Mouse (Mus musculus) embryonic stem cell, embryonic (primary cell): Measurements from ENCODE around the gene Smarca2.

ENCODE experiments used
- CTCF ChIA-PET, 4 experiments: fragments of 300-600 bp in 2 of 4; fragments of 350-600 bp in 2 of 4; sonication (Branson Sonifier 250); formaldehyde crosslinking; loops; one replicate each; lab custom pipeline; 2022; ENCODE audit warnings: inconsistent platforms in 2 of 4; lab: Charles Lee
- POLR2A ChIA-PET, 4 experiments: fragments of 300-600 bp in 2 of 4; fragments of 350-600 bp in 2 of 4; sonication (Branson Sonifier 250); formaldehyde crosslinking; loops; one replicate each; lab custom pipeline; 2022; ENCODE audit warnings: antibody characterized with exemption in 4 of 4, inconsistent platforms in 1 of 4; lab: Charles Lee

Gene Smarca2

GRCm38 (mm10) chr19:26755991-26756390 lies 151.1 kb downstream of the Smarca2 start:
- ChIA-PET POLR2A (interaction anchor here in 1 of 4 experiments (0.6 kb wide), 1 partner anchor 474 kb away, joined by 4 read pairs; no protein-coding TSS in a partner anchor), CTCF (interaction anchor here in 1 of 4 experiments (0.6 kb wide), 1 partner anchor 8 kb away, joined by 3 read pairs; no protein-coding TSS in a partner anchor)

GRCm38 (mm10) chr19:26756399-26756798 lies 151.5 kb downstream of the Smarca2 start:
- POLR2A ChIA-PET = interaction anchor here in 1 of 4 experiments (0.6 kb wide), 1 partner anchor 474 kb away, joined by 4 read pairs; no protein-coding TSS in a partner anchor
- CTCF ChIA-PET = no interaction called here

GRCm38 (mm10) chr19:26758156-26758555 lies 153.3 kb downstream of the Smarca2 start:
- CTCF ChIA-PET = no interaction called here

GRCm38 (mm10) chr19:26758620-26759019 lies 153.8 kb downstream of the Smarca2 start:
- POLR2A ChIA-PET = no interaction called here
- CTCF ChIA-PET = no interaction called here

More at GRCm38 (mm10) chr19:26758156-26758555, 153.3 kb downstream of the Smarca2 start:
- POLR2A ChIA-PET = no interaction called here

- ChIA-PET CTCF (no interaction called here), POLR2A (no interaction called here)
Measured at GRCm38 (mm10) chr19:26759295-26759694, 154.4 kb downstream of the Smarca2 start.

DNA sequence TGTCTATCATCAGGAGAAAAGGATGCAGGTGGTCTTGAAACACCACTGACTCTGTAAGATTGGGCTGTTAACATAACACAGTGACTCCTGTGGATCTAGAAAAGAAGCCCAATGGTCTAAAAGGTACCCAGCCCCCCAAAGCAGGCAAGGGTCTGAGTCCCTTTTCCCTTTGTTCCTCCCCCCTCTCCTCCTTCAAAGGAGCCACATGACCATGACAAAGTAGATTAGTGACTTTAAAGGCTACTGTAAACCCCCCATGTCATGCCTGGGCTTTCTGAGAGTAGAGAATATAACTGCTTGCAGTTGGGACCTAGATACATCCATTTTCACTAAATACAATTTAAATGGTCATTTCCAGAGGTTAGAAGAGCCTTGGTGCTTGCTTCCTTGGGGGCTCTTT lies 156.4 kb downstream of the Smarca2 start:
- POLR2A ChIA-PET = interaction anchor here in 1 of 4 experiments (0.6 to 0.7 kb wide), 4 partner anchors 13 to 1306 kb away, joined by 3 to 5 read pairs (median 3); no protein-coding TSS in a partner anchor
- CTCF ChIA-PET = no interaction called here

DNA sequence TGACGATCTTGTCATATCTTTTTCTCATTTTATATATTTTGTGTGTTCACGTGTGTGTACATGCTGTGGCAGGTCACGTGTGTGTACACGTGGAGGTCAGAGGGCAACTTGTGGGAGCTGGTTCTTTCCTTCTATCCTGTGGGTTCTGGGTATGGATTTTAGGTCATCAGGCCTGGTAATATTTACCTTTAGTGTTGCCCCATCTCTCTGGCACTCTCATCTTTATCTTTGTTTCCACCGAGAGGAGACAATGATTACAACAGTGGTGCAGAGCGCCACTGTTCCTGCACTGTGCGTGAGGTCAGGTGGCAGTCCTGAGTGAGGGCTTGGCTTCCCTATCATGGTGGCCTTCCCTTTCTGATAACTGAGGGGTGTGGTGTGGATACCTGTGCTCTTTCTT lies 160.6 kb downstream of the Smarca2 start:
- ChIA-PET POLR2A (no interaction called here), CTCF (no interaction called here)

- CTCF ChIA-PET = interaction anchor here in 2 of 4 experiments (0.6 kb wide), 2 partner anchors 60 to 319 kb away, joined by 6 read pairs; no protein-coding TSS in a partner anchor
- POLR2A ChIA-PET = no interaction called here
Measured at GRCm38 (mm10) chr19:26767454-26767853, 162.6 kb downstream of the Smarca2 start.

- ChIA-PET CTCF (interaction anchor here in 1 of 4 experiments (0.6 kb wide), 1 partner anchor 61 kb away, joined by 6 read pairs; no protein-coding TSS in a partner anchor), POLR2A (no interaction called here)
Measured at GRCm38 (mm10) chr19:26767941-26768340, 163.1 kb downstream of the Smarca2 start.

- CTCF ChIA-PET = no interaction called here
Measured at GRCm38 (mm10) chr19:26768846-26769245, 164.0 kb downstream of the Smarca2 start.

DNA sequence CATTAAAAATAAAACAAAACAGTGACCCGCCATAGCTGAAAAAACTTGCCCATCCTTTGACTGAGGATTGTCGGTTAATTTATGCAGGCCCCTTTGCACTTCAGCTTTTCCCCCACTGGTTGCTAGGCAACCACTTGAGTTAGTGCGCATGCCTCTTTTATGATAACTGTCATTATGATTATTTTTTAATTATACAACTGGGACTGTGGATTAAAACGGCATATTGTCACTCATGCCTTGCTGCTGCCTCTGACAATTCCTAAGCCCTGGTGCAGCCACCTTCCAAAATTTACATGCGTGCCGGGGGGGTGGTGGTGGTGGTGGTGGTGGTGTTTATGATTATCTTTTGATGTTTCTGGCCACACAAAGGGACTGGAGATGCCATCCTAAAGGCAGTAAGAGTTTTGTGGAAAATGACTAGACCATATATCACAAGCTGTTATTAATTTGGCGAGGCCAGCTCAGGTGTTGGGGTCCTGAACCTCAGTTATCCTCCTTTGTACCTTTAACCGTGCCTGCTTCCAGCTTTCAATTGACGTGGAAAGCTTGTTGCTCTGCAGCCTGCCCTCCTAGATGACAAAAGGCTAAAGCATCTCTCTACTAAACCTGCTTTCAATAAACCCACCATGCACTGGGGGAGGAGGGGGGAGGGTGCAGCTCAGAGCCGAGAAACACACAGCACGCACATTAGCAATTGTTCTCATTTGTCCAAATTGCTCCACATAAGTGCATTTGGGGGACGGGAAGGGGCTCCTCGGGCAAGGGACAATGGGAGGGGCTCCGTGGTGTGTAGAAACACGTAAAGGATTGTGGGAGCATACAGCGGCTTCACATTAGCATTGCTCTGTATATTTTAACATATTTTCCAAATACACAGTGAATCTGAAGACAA lies 165.0 kb downstream of the Smarca2 start:
- CTCF ChIA-PET = interaction anchor here in 1 of 4 experiments (0.6 kb wide), 1 partner anchor 958 kb away, joined by 3 read pairs; no protein-coding TSS in a partner anchor
- POLR2A ChIA-PET = interaction anchor here in 1 of 4 experiments (0.6 kb wide), 1 partner anchor 449 kb away, joined by 3 read pairs; no protein-coding TSS in a partner anchor

More at GRCm38 (mm10) chr19:26768846-26769245, 164.0 kb downstream of the Smarca2 start:
- POLR2A ChIA-PET = no interaction called here

DNA sequence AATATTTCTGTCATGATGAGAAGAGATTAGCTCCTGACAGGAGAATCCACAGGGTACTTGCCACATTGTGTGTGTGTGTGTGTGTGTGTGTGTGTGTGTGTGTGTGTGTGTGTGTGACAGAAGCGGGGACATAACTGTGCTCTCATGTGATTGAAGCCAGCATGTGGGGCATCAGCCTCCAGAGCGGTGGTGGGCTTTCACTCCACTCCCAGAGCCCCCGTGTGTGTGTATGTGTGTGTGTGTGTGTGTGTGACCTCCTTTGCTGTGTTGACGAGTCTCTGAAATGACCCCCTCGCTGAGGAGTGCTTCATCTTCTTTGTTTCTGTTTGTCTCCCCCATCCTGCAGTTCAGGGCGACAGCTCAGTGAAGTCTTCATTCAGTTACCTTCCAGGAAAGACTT lies 165.7 kb downstream of the Smarca2 start:
- CTCF ChIA-PET = interaction anchor here in 1 of 4 experiments (0.6 kb wide), 1 partner anchor 957 kb away, joined by 3 read pairs; no protein-coding TSS in a partner anchor
- POLR2A ChIA-PET = interaction anchor here in 1 of 4 experiments (0.6 kb wide), 1 partner anchor 448 kb away, joined by 3 read pairs; no protein-coding TSS in a partner anchor

- CTCF ChIA-PET = no interaction called here
Measured at GRCm38 (mm10) chr19:26772051-26772583, 167.3 kb downstream of the Smarca2 start.

DNA sequence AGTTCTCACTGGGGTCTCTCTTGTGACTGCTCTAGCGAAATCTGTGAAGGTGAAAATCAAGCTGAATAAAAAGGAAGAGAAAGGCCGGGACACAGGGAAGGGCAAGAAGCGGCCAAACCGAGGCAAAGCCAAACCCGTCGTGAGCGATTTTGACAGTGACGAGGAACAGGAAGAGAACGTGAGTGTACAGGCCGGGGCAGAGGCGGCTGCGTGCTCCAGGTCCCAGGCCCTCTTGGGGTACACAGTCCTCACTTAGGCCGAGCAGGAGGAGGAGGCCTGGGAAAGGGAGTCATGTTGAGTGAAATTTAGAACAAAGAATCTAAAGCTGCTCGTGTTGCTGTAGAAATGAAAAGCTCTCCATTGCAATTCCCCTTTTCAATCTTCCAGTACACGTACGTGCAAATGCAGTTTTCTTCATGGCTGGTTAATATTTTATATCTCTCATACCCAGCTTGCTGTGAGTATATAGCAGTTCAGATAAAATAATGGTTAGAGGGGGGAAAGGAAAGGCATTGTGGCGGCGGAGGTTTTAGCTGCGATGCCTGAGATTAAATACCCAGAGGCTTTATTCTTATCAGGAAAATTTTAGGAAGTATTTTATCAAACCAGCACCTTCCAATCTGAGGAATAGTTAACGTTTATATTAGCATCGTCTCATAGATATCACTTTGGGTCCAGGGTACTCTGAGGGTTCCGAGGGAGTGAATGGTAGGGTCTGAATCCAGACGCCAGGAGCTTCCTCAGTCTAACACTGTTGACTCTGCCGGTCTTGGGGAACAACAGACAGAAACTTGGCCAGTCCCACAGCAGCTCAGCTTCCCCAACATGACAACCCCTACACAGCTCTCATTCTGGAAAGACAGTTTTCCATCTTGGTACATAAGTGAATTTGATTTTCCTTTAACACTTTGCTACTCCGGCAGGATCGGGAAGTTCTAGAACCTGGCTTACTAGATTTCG lies 171.5 kb downstream of the Smarca2 start:
- ChIA-PET POLR2A (interaction anchor here in 1 of 4 experiments (0.7 kb wide), 1 partner anchor 1287 kb away, joined by 4 read pairs; no protein-coding TSS in a partner anchor), CTCF (no interaction called here)

More at GRCm38 (mm10) chr19:26772051-26772583, 167.3 kb downstream of the Smarca2 start:
- POLR2A ChIA-PET = interaction anchor here in 1 of 4 experiments (0.5 kb wide), 1 partner anchor 842 kb away, joined by 4 read pairs; no protein-coding TSS in a partner anchor

DNA sequence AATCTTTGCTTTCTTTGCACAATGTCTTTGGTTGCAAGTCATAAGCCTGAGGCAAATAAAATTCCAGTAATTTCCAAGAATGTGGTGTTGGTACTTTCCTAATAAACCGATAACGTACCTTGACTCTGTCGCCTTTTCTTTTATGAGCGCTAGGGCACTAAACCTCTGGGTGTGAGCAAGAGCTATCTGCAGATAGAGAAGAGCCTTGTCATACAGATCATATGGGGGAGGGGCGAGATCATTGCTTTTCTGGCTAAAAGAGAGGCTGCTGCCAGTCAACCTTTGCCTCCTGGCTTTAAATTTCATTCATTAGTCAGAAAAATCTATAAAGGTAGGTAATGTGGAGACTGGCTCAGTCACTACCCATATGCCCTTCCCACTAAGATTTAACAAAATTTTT lies 173.3 kb downstream of the Smarca2 start:
- ChIA-PET CTCF (no interaction called here), POLR2A (no interaction called here)

DNA sequence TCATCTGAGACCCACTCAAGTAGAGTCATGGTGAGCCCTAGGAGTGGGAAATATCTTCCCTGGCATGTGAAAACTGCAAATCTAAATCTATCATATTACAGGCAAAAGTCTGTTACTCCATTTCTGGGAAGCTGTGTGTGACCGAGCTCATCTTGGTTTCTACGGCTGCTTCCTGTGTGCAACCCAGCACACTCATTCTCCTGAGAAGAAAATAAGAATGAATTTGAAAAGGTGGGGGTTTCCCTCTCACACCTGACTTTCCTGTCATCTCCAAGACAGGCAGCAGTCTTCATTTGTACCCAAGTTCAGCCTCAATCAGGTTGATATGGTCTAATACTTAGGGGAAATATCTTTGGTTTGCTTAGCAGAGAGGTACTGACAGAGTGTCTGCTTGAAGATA lies 176.4 kb downstream of the Smarca2 start:
- POLR2A ChIA-PET = interaction anchor here in 1 of 4 experiments (0.7 kb wide), 1 partner anchor 70 kb away, joined by 3 read pairs; no protein-coding TSS in a partner anchor
- CTCF ChIA-PET = interaction anchor here in 1 of 4 experiments (0.6 kb wide), 1 partner anchor 16 kb away, joined by 3 read pairs; no protein-coding TSS in a partner anchor

DNA sequence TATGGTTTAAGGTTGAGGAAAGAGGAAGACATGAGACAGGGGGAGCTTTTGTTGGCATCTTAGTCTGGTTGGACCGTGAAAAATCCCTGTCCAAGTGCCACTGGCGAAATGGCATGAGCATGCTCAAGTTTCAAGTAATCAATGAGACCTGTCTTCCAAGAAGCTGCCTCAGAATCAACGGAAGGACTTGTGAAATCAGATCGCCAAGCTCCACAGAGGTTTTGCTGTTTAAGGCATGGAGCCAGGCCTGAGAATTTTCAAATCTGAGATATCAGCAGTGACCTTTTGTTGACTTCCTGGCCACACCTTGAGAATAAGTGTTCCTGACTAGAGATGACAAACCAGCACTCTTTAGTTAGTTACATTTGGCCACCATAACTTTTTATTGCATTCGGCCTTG lies 183.6 kb downstream of the Smarca2 start:
- CTCF ChIA-PET = no interaction called here
- POLR2A ChIA-PET = no interaction called here
